Mouse (Mus musculus) liver, adult 2 months (tissue): ENCODE results near the gene Relb. TPM values are rescaled to one million over a fixed set of nuclear protein-coding genes. Genes with fewer than 3 reads are reported as not detected.

Experiments
- DNase-seq: peaks from one replicate; pipeline ENCODE4 v3.0.0-alpha.2; 2011; ENCODE audit warnings: low read depth, low spot score; ENCODE audit errors: extremely low read depth
- H3K27ac ChIP-seq: fragments of 200-500 bp; replicated peaks from 2 replicates; pipeline ENCODE4 v1.5.1; 2012; ENCODE audit warnings: low read depth, mild to moderate bottlenecking, control low read depth, inconsistent platforms, low read length; ENCODE audit not compliant: insufficient read depth
- H3K27me3 ChIP-seq: fragments of 200-500 bp; 2 replicates; pipeline ENCODE4 v1.6.1; 2012; ENCODE audit warnings: mild to moderate bottlenecking, moderate library complexity, low read length, inconsistent platforms; ENCODE audit not compliant: control insufficient read depth, insufficient read depth
- H3K36me3 ChIP-seq: fragments of 200-500 bp; 2 replicates; pipeline ENCODE4 v1.6.1; 2012; ENCODE audit warnings: low read length, inconsistent platforms; ENCODE audit not compliant: control insufficient read depth, insufficient read depth
- H3K4me1 ChIP-seq: fragments of 200-500 bp; 2 replicates; pipeline ENCODE4 v1.6.1; 2011; ENCODE audit warnings: low read length; ENCODE audit not compliant: control insufficient read depth, insufficient read depth
- H3K4me3 ChIP-seq: fragments of 200-500 bp; 2 replicates; pipeline ENCODE4 v1.5.1; 2011; ENCODE audit warnings: low read depth, mild to moderate bottlenecking, control low read depth, low read length, moderate library complexity; ENCODE audit not compliant: insufficient read depth
- H3K79me2 ChIP-seq: fragments of 200-500 bp; 2 replicates; pipeline ENCODE4 v1.6.1; 2012; ENCODE audit warnings: inconsistent platforms, mild to moderate bottlenecking, low read length, moderate library complexity; ENCODE audit not compliant: control insufficient read depth, insufficient read depth
- H3K9ac ChIP-seq: fragments of 200-500 bp; 2 replicates; pipeline ENCODE4 v1.6.1; 2012; ENCODE audit warnings: low read depth, mild to moderate bottlenecking, control low read depth, inconsistent platforms, low read length
- CTCF ChIP-seq: fragments of 200-500 bp; IDR thresholded peaks from 2 replicates; pipeline ENCODE4 v1.5.1; 2011; ENCODE audit warnings: low read depth, low read length, control low read depth
- POLR2A ChIP-seq: fragments of 200-500 bp; IDR thresholded peaks from 2 replicates; pipeline ENCODE4 v1.6.1; 2011; ENCODE audit warnings: low read length, control low read depth; ENCODE audit not compliant: insufficient read depth; ENCODE audit errors: extremely low read depth
- WGBS: fragments of 180-500 bp; shearing (Covaris S2); methylation state at CpG from one replicate; pipeline ENCODE4 v1.1.7; 2018; 5-methylcytosine and 5-hydroxymethylcytosine counted together
- polyA plus RNA-seq: library from polyadenylated mRNA; depleted of rRNA; stranded (reverse); fragments of >200 nt; gene quantifications from 2 replicates; pipeline ENCODE4 v1.2.3, GENCODE M21; 2012; rRNA removed
- total RNA-seq: library from RNA; depleted of rRNA; stranded (reverse); fragments of >200 nt; gene quantifications from 2 replicates; pipeline ENCODE4 v1.2.3, GENCODE M21; 2014; rRNA removed

Gene Relb
- total RNA-seq, result 1.3 and 2.3 TPM in 2 replicates
- 1.5 and 3.3 TPM in 2 replicates for polyA plus RNA-seq

GRCm38 (mm10) chr7:19629361-19629734 is at the start of gene Relb:
Gene Relb (minus strand): TSS chr7:19629438.
- no peaks in the 10 kb centered on the region for H3K27me3 ChIP-seq
- peak within 1 kb of the TSS; percentile 82 for H3K9ac ChIP-seq
- H3K36me3 ChIP-seq, result peaks cover 4% of the 10 kb centered on the region
- TF ChIP-seq CTCF, result no peak
- no peak for TF ChIP-seq POLR2A
- WGBS, result 2% methylated on average over 40 of the region's 41 CpGs
- peak within 1 kb of the TSS; percentile 68 for H3K4me3 ChIP-seq
- peak; percentile 21 for DNase-seq
- peak within 1 kb of the TSS; percentile 46 for H3K27ac ChIP-seq
- H3K4me1 ChIP-seq, result no peaks in the 10 kb centered on the region
- H3K79me2 ChIP-seq, result no peaks in the 10 kb centered on the region

GRCm38 (mm10) chr7:19678901-19679300 is 49.7 kb upstream of the Relb start:
- peaks cover 14% of the 10 kb centered on the region for H3K36me3 ChIP-seq
- peak overlapping the region; percentile 94 for H3K9ac ChIP-seq
- no peaks in the 10 kb centered on the region for H3K27me3 ChIP-seq
- DNase-seq, result peak; percentile 55
- peaks cover 5% of the 10 kb centered on the region; the same call in 1 of the 2 replicates for H3K79me2 ChIP-seq
- H3K4me1 ChIP-seq, result peaks cover 24% of the 10 kb centered on the region
- TF ChIP-seq CTCF, result no peak
- TF ChIP-seq POLR2A, result no peak
- WGBS, result 30% methylated on average over 3 of the region's 3 CpGs
- peak overlapping the region; percentile 69 for H3K4me3 ChIP-seq
- peak overlapping the region; percentile 100 for H3K27ac ChIP-seq

- Histone ChIP-seq H3K9ac (peak within 1 kb of the TSS; percentile 94), H3K36me3 (peaks cover 16% of the 10 kb centered on the region), H3K4me3 (peak within 1 kb of the TSS; percentile 69), H3K27me3 (no peaks in the 10 kb centered on the region), H3K79me2 (peaks cover 5% of the 10 kb centered on the region; the same call in 1 of the 2 replicates), H3K4me1 (peaks cover 23% of the 10 kb centered on the region), H3K27ac (peak within 1 kb of the TSS; percentile 100)
- peak; percentile 94 for DNase-seq
- TF ChIP-seq POLR2A, result 0 out of 2 replicates have a peak, but pooled peaks have one; percentile 27
- TF ChIP-seq CTCF, result no peak
- WGBS, result 21% methylated on average over 8 of the region's 8 CpGs
Observed at GRCm38 (mm10) chr7:19677872-19678271, 48.6 kb upstream of the Relb start, which contains the start of gene Apoc2. Gene Apoc2 (minus strand): TSS chr7:19677941.

- TF ChIP-seq POLR2A (peak; percentile 15; the same call in 1 of the 2 replicates), CTCF (no peak)
- H3K27me3 ChIP-seq, result no peaks in the 10 kb centered on the region
- WGBS, result 30% methylated on average over 1 of the region's 1 CpGs
- DNase-seq, result peak; percentile 83
- H3K36me3 ChIP-seq, result peaks cover 16% of the 10 kb centered on the region
- peaks cover 5% of the 10 kb centered on the region; the same call in 1 of the 2 replicates for H3K79me2 ChIP-seq
- no peak overlapping the region; the same call in 1 of the 2 replicates for H3K4me3 ChIP-seq
- peak overlapping the region; percentile 100 for H3K27ac ChIP-seq
- peak overlapping the region; percentile 76 for H3K9ac ChIP-seq
- H3K4me1 ChIP-seq, result peaks cover 20% of the 10 kb centered on the region
Observed at GRCm38 (mm10) chr7:19676662-19677061, 47.4 kb upstream of the Relb start.

GRCm38 (mm10) chr7:19675824-19676223 is 46.6 kb upstream of the Relb start:
- peaks cover 5% of the 10 kb centered on the region; the same call in 1 of the 2 replicates for H3K79me2 ChIP-seq
- peak overlapping the region; percentile 1; the same call in 1 of the 2 replicates for H3K4me3 ChIP-seq
- H3K4me1 ChIP-seq, result peaks cover 19% of the 10 kb centered on the region
- WGBS, result 22% methylated on average over 10 of the region's 10 CpGs
- H3K9ac ChIP-seq, result peak overlapping the region; percentile 62
- peak; percentile 76 for DNase-seq
- H3K27me3 ChIP-seq, result no peaks in the 10 kb centered on the region
- peaks cover 18% of the 10 kb centered on the region for H3K36me3 ChIP-seq
- TF ChIP-seq POLR2A (no peak), CTCF (no peak)
- H3K27ac ChIP-seq, result peak overlapping the region; percentile 100

GRCm38 (mm10) chr7:19673083-19673699 is 44.0 kb upstream of the Relb start:
- TF ChIP-seq POLR2A (no peak), CTCF (no peak)
- Histone ChIP-seq H3K4me1 (peaks cover 25% of the 10 kb centered on the region), H3K9ac (no peak overlapping the region), H3K79me2 (no peaks in the 10 kb centered on the region; the same call in 1 of the 2 replicates), H3K4me3 (no peak overlapping the region), H3K27ac (peak overlapping the region; percentile 18; the same call in 1 of the 2 replicates), H3K36me3 (peaks cover 17% of the 10 kb centered on the region), H3K27me3 (no peaks in the 10 kb centered on the region)
- DNase-seq, result peak; percentile 39
- 56% methylated on average over 14 of the region's 14 CpGs for WGBS
